Mouse (Mus musculus): ENCODE data around the gene Ugt2b5. TPM values are rescaled to one million over a fixed set of nuclear protein-coding genes. Genes with fewer than 3 reads are reported as not detected.

Ugt2b5 gene
- not detected for total RNA-seq (2023)

GRCm38 (mm10) chr5:87140196-87140595, at the start of gene Ugt2b5:
Gene Ugt2b5, minus strand, starts transcription at chr5:87140318.

GRCm38 (mm10) chr5:87092346-87093027, 47.6 kb downstream of the Ugt2b5 start, which contains the start of gene Ugt2b36:
Gene Ugt2b36, minus strand, starts transcription at chr5:87092555.

Other genes starting within 250 kb of the Ugt2b5 start
- not detected for gene Ugt2b34, start 233.4 kb downstream of the Ugt2b5 start, total RNA-seq (2023)
- gene Ugt2b1, start 213.8 kb downstream of the Ugt2b5 start, total RNA-seq (2023) = not detected
- gene Ugt2b35, start 139.5 kb downstream of the Ugt2b5 start, total RNA-seq (2023) = not detected
- gene Ugt2b36, start 47.8 kb downstream of the Ugt2b5 start, total RNA-seq (2023) = not detected
- gene Ugt2b37, start 114.5 kb upstream of the Ugt2b5 start, total RNA-seq (2023) = not detected
- gene Ugt2a3, start 196.9 kb upstream of the Ugt2b5 start, total RNA-seq (2023) = not detected

Measured in CD4-positive naive resting alpha-beta T cell, adult 57 days (primary cell).